Mouse (Mus musculus) embryonic stem cell, embryonic (primary cell): ENCODE measurements around the gene Pfdn4.

Experiments
- CTCF ChIA-PET, 4 experiments: fragments of 300-600 bp in 2 of 4; fragments of 350-600 bp in 2 of 4; sonication (Branson Sonifier 250); formaldehyde crosslinking; loops; one replicate each; lab custom pipeline; 2022; ENCODE audit warnings: inconsistent platforms in 2 of 4; lab: Charles Lee
- POLR2A ChIA-PET, 4 experiments: fragments of 300-600 bp in 2 of 4; fragments of 350-600 bp in 2 of 4; sonication (Branson Sonifier 250); formaldehyde crosslinking; loops; one replicate each; lab custom pipeline; 2022; ENCODE audit warnings: antibody characterized with exemption in 4 of 4, inconsistent platforms in 1 of 4; lab: Charles Lee

Pfdn4 gene

GRCm38 (mm10) chr2:170482019-170482540 is 14.1 kb upstream of the Pfdn4 start:
- ChIA-PET POLR2A (interaction anchor here in 1 of 4 experiments (0.6 to 1.1 kb wide), 3 partner anchors 39 to 57 kb away, joined by 3 to 7 read pairs (median 7); no protein-coding TSS in a partner anchor), CTCF (interaction anchor here in 3 of 4 experiments (0.6 to 1.6 kb wide), 3 partner anchors 14 to 55 kb away, joined by 3 to 6 read pairs (median 4); no protein-coding TSS in a partner anchor)

GRCm38 (mm10) chr2:170483914-170484313 is 12.3 kb upstream of the Pfdn4 start:
- CTCF ChIA-PET, result interaction anchor here in 2 of 4 experiments (0.6 to 1.5 kb wide), 7 partner anchors 12 to 277 kb away, joined by 3 to 13 read pairs (median 3); partner anchors contain the start of gene Pfdn4 (in 1 of the 2)
- POLR2A ChIA-PET, result no interaction called here

- ChIA-PET POLR2A (interaction anchor here in 1 of 4 experiments (0.7 to 1.8 kb wide), 2 partner anchors 9 to 27 kb away, joined by 3 to 4 read pairs; partner anchors contain the start of genes Cyp24a1 and Pfdn4), CTCF (interaction anchor here in 2 of 4 experiments (0.6 to 1.0 kb wide), 2 partner anchors 11 to 1346 kb away, joined by 3 to 4 read pairs; no protein-coding TSS in a partner anchor)
Measured at GRCm38 (mm10) chr2:170487202-170487601, 9.0 kb upstream of the Pfdn4 start.

- ChIA-PET POLR2A (interaction anchor here in 1 of 4 experiments (0.7 to 1.8 kb wide), 2 partner anchors 8 to 26 kb away, joined by 3 to 4 read pairs; partner anchors contain the start of genes Cyp24a1 and Pfdn4), CTCF (interaction anchor here in 1 of 4 experiments (1.0 to 2.5 kb wide), 2 partner anchors 11 to 20 kb away, joined by 3 to 8 read pairs; no protein-coding TSS in a partner anchor)
Measured at GRCm38 (mm10) chr2:170487890-170488502, 8.2 kb upstream of the Pfdn4 start.

GRCm38 (mm10) chr2:170494784-170495710 is 1.2 kb upstream of the Pfdn4 start:
- POLR2A ChIA-PET, result interaction anchor here in 3 of 4 experiments (0.6 to 2.4 kb wide), 4 partner anchors 12 to 101 kb away, joined by 3 to 11 read pairs (median 4); no protein-coding TSS in a partner anchor

GRCm38 (mm10) chr2:170497091-170497566 is 901 bp downstream of the Pfdn4 start, which contains the start of gene Cyp24a1:
Gene Cyp24a1, minus strand, starts transcription at chr2:170497145.
- POLR2A ChIA-PET, result interaction anchor here in 3 of 4 experiments (0.6 to 2.4 kb wide), 6 partner anchors 10 to 48 kb away, joined by 3 to 11 read pairs (median 4); no protein-coding TSS in a partner anchor

More at GRCm38 (mm10) chr2:170494784-170495710, 1.2 kb upstream of the Pfdn4 start:
- CTCF ChIA-PET, result interaction anchor here (0.6 to 3.1 kb wide), 11 partner anchors 11 to 439 kb away, joined by 3 to 16 read pairs (median 6); no protein-coding TSS in a partner anchor

GRCm38 (mm10) chr2:170498011-170498410 is 1.8 kb downstream of the Pfdn4 start:
- CTCF ChIA-PET, result interaction anchor here in 3 of 4 experiments (0.6 to 1.0 kb wide), 4 partner anchors 10 to 196 kb away, joined by 3 to 7 read pairs (median 4); no protein-coding TSS in a partner anchor
- POLR2A ChIA-PET, result interaction anchor here in 3 of 4 experiments (0.6 to 1.1 kb wide), 6 partner anchors 13 to 1471 kb away, joined by 3 to 4 read pairs (median 3); no protein-coding TSS in a partner anchor

More at GRCm38 (mm10) chr2:170497091-170497566, 901 bp downstream of the Pfdn4 start, which contains the start of gene Cyp24a1:
- CTCF ChIA-PET, result interaction anchor here in 3 of 4 experiments (0.5 to 3.1 kb wide), 8 partner anchors 10 to 195 kb away, joined by 3 to 16 read pairs (median 4); no protein-coding TSS in a partner anchor

GRCm38 (mm10) chr2:170503343-170503742 is 7.1 kb downstream of the Pfdn4 start:
- CTCF ChIA-PET, result interaction anchor here in 1 of 4 experiments (1.0 kb wide), 1 partner anchor 71 kb away, joined by 3 read pairs; no protein-coding TSS in a partner anchor
- POLR2A ChIA-PET, result no interaction called here

GRCm38 (mm10) chr2:170503983-170504382 is 7.8 kb downstream of the Pfdn4 start:
- ChIA-PET CTCF (interaction anchor here in 1 of 4 experiments (1.0 to 1.2 kb wide), 4 partner anchors 23 to 82 kb away, joined by 3 read pairs; no protein-coding TSS in a partner anchor), POLR2A (interaction anchor here in 1 of 4 experiments (0.6 kb wide), 1 partner anchor 185 kb away, joined by 4 read pairs; no protein-coding TSS in a partner anchor)

- POLR2A ChIA-PET, result interaction anchor here (0.6 to 2.4 kb wide), 22 partner anchors 9 to 301 kb away, joined by 3 to 13 read pairs (median 3); partner anchors contain the start of genes Cyp24a1 (in 1 of the 4) and Pfdn4 (in 1 of the 4)
- CTCF ChIA-PET, result interaction anchor here (0.6 to 4.8 kb wide), 86 partner anchors 9 to 464 kb away, joined by 3 to 58 read pairs (median 4); partner anchors contain the start of genes Pfdn4 (in 3 of the 4), Cyp24a1 (in 2 of the 4) and Bcas1 (in 1 of the 4)
Measured at GRCm38 (mm10) chr2:170507734-170508133, 11.5 kb downstream of the Pfdn4 start.

- ChIA-PET CTCF (interaction anchor here (0.6 to 4.8 kb wide), 25 partner anchors 12 to 1257 kb away, joined by 3 to 58 read pairs (median 4); partner anchors contain the start of genes Cyp24a1 (in 1 of the 4) and Pfdn4 (in 1 of the 4)), POLR2A (interaction anchor here in 3 of 4 experiments (0.6 to 2.4 kb wide), 3 partner anchors 10 to 59 kb away, joined by 3 to 13 read pairs (median 7); no protein-coding TSS in a partner anchor)
Measured at GRCm38 (mm10) chr2:170508821-170509220, 12.6 kb downstream of the Pfdn4 start.

GRCm38 (mm10) chr2:170511073-170511891 is 15.1 kb downstream of the Pfdn4 start:
- POLR2A ChIA-PET, result interaction anchor here (0.5 to 2.3 kb wide), 22 partner anchors 9 to 393 kb away, joined by 3 to 7 read pairs (median 3); partner anchors contain the start of genes Cyp24a1 (in 1 of the 4) and Pfdn4 (in 1 of the 4)
- CTCF ChIA-PET, result interaction anchor here (0.5 to 2.0 kb wide), 51 partner anchors 9 to 533 kb away, joined by 3 to 18 read pairs (median 4); partner anchors contain the start of genes Pfdn4 (in 2 of the 4) and 4930470P17Rik (in 1 of the 4)

- POLR2A ChIA-PET, result interaction anchor here in 1 of 4 experiments (1.1 kb wide), 1 partner anchor 26 kb away, joined by 3 read pairs; no protein-coding TSS in a partner anchor
- CTCF ChIA-PET, result interaction anchor here in 1 of 4 experiments (1.0 kb wide), 1 partner anchor 83 kb away, joined by 8 read pairs; no protein-coding TSS in a partner anchor
Measured at GRCm38 (mm10) chr2:170513756-170514155, 17.5 kb downstream of the Pfdn4 start.

GRCm38 (mm10) chr2:170520321-170520971 is 24.2 kb downstream of the Pfdn4 start:
- ChIA-PET POLR2A (interaction anchor here in 3 of 4 experiments (0.5 to 1.6 kb wide), 7 partner anchors 8 to 78 kb away, joined by 3 to 6 read pairs (median 4); no protein-coding TSS in a partner anchor), CTCF (interaction anchor here (0.5 to 7.4 kb wide), 32 partner anchors 9 to 442 kb away, joined by 3 to 72 read pairs (median 4); partner anchors contain the start of gene 4930470P17Rik (in 1 of the 4))
